Mouse (Mus musculus) ES-Bruce4 (cell line): Measurements from ENCODE around the gene A930002H24Rik.

Experiments used
- CTCF ChIP-seq: IDR thresholded peaks from one replicate; pipeline ENCODE4 v1.8.1; 2011; ENCODE audit warnings: low read depth, low read length
- POLR2A ChIP-seq: IDR thresholded peaks from one replicate; pipeline ENCODE4 v1.8.1; 2011; ENCODE audit warnings: low read length; ENCODE audit not compliant: insufficient read depth

- TF ChIP-seq POLR2A (no peak), CTCF (no peak)
Measured at GRCm38 (mm10) chr17:63839636-63840269, 23.8 kb downstream of the A930002H24Rik start.
